Comparison of ENCODE assay signal across 8 mouse cellular contexts in genomic region chr3:88950576-88951326, GRCm38 (mm10). TPM values are rescaled to one million over a fixed set of nuclear protein-coding genes. Genes with fewer than 3 reads are reported as not detected.
DNase-seq lines count a peak whose midpoint lies in the region; ATAC-seq and TF ChIP-seq lines count a peak whose summit lies in the region.

Gene Ash1l, plus strand, starts transcription at chr3:88950622.
Gene Dap3, minus strand, starts transcription at chr3:88951181.

- no peaks in the 10 kb centered on the region for H3K9me3 ChIP-seq in G1E (replicated peaks)
- H3K9me3 ChIP-seq in forebrain, embryonic 16.5 days (ENCODE audit: control insufficient read depth, low read length), result no peaks in the 10 kb centered on the region
- H3K9me3 ChIP-seq in neural tube, embryonic 15.5 days (replicated peaks), result no peaks in the 10 kb centered on the region

- peaks cover 40% of the 10 kb centered on the region for H3K4me1 ChIP-seq in G1E (ENCODE audit: insufficient read depth, low read depth, low read length)
- H3K4me1 ChIP-seq in forebrain, embryonic 16.5 days (replicated peaks; ENCODE audit: control insufficient read depth, insufficient read depth, low read length), result peaks cover 36% of the 10 kb centered on the region
- H3K4me1 ChIP-seq in lung, adult 2 months (ENCODE audit: control insufficient read depth, insufficient read depth, low read length), result peaks cover 8% of the 10 kb centered on the region
- H3K4me1 ChIP-seq in neural tube, embryonic 15.5 days, result peaks cover 43% of the 10 kb centered on the region

- DNase-seq in G1E (ENCODE audit: low spot score), result peak; percentile 76
- peak; percentile 65 for DNase-seq in c-Kit-positive CD71-positive TER-119-positive erythroid progenitor cells, embryonic 14.5 days (ENCODE audit: low spot score)
- DNase-seq in heart, postnatal 25 days (ENCODE audit: low spot score), result peak; percentile 51
- peak; percentile 54 to 70 for DNase-seq in layer of hippocampus, adult 18-20 months (ENCODE audit: low spot score in 2 of 2)
- DNase-seq in lung, adult 2 months, result peak; percentile 86
- DNase-seq in thymus, postnatal 0 days (ENCODE audit: low spot score), result peak; percentile 86

- peak within 1 kb of the TSS; percentile 93 for H3K4me3 ChIP-seq in G1E (ENCODE audit: low read depth, low read length)
- H3K4me3 ChIP-seq in forebrain, embryonic 16.5 days (replicated peaks; ENCODE audit: low read length), result peak within 1 kb of the TSS; percentile 99
- peak within 1 kb of the TSS; percentile 92 for H3K4me3 ChIP-seq in lung, adult 2 months (replicated peaks; ENCODE audit: extremely low read depth, low read depth, low read length)
- peak within 1 kb of the TSS; percentile 92 for H3K4me3 ChIP-seq in neural tube, embryonic 15.5 days (replicated peaks)

- intact Hi-C loops in heart, postnatal 25 days (cut with DNase I), result no loop called here

- H3K36me3 ChIP-seq in G1E (replicated peaks), result peaks cover 31% of the 10 kb centered on the region
- no peaks in the 10 kb centered on the region for H3K36me3 ChIP-seq in forebrain, embryonic 16.5 days (ENCODE audit: control insufficient read depth, insufficient read depth)
- no peaks in the 10 kb centered on the region for H3K36me3 ChIP-seq in neural tube, embryonic 15.5 days

- peak; percentile 43 for ATAC-seq in G1E (ENCODE audit: extremely low read depth, insufficient number of reproducible peaks, low FRiP score, poor library complexity, severe bottlenecking)
- peak; percentile 79 for ATAC-seq in forebrain, embryonic 16.5 days
- ATAC-seq in neural tube, embryonic 15.5 days (ENCODE audit: low FRiP score), result peak; percentile 83

- peak within 1 kb of the TSS; percentile 96 for H3K9ac ChIP-seq in forebrain, embryonic 16.5 days (replicated peaks; ENCODE audit: low read depth, low read length)
- H3K9ac ChIP-seq in neural tube, embryonic 15.5 days (replicated peaks), result peak within 1 kb of the TSS; percentile 95

- TF ChIP-seq POLR2A in lung, adult 2 months (IDR thresholded peaks at IDR 0.05; ENCODE audit: borderline replicate concordance, extremely low read depth, low read depth, low read length), result 0 out of 2 replicates have a peak, but pooled peaks have one; percentile 12

- peak within 1 kb of the TSS; percentile 76 for H3K4me2 ChIP-seq in forebrain, embryonic 16.5 days (ENCODE audit: low read length)
- H3K4me2 ChIP-seq in neural tube, embryonic 15.5 days, result peak within 1 kb of the TSS; percentile 62

- TF ChIP-seq CTCF in G1E (IDR thresholded peaks at IDR 0.05; ENCODE audit: low read depth, low read length), result no peak
- no peak for TF ChIP-seq CTCF in lung, adult 2 months (IDR thresholded peaks at IDR 0.05; ENCODE audit: insufficient read depth, low read length)

- WGBS in forebrain, embryonic 16.5 days, result under 1% methylated on average over 35 of the region's 64 CpGs
- under 1% methylated on average over 33 of the region's 64 CpGs for WGBS in lung, adult 2 months
- WGBS in neural tube, embryonic 15.5 days, result 1% methylated on average over 33 of the region's 64 CpGs

- peak within 1 kb of the TSS; percentile 99 for H3K27ac ChIP-seq in forebrain, embryonic 16.5 days (ENCODE audit: low read length)
- H3K27ac ChIP-seq in neural tube, embryonic 15.5 days (replicated peaks), result peak within 1 kb of the TSS; percentile 100

- H3K27me3 ChIP-seq in G1E (ENCODE audit: insufficient read depth, low read length), result no peaks in the 10 kb centered on the region
- H3K27me3 ChIP-seq in forebrain, embryonic 16.5 days (replicated peaks; ENCODE audit: control insufficient read depth, insufficient read depth, low read length), result no peaks in the 10 kb centered on the region
- H3K27me3 ChIP-seq in neural tube, embryonic 15.5 days (replicated peaks), result no peaks in the 10 kb centered on the region

RNA-seq across cellular contexts. Expression of gene Ash1l, which starts in this region (rescaled TPM):
- total RNA-seq in G1E (2014; fragmentation: Nextera tagmentation) (67.0 and 69.0 TPM in 2 replicates), G1E (2017) (19.5 and 24.3 TPM in 2 replicates)
- 2.7 and 3.7 TPM in 2 replicates for polyA plus RNA-seq in G1E (2012)
- polyA plus RNA-seq in forebrain, embryonic 16.5 days (2015; fragmentation: Nextera tagmentation; extraction: Ambion mirVana), result 22.6 and 24.6 TPM in 2 replicates
- 10 to 100 TPM; 32.0 to 37.0 TPM for total RNA-seq in heart, postnatal 25 days (2021)
- 10 to 100 TPM; 85.4 to 89.7 TPM for total RNA-seq in layer of hippocampus, adult 18-20 months (2021)
- polyA plus RNA-seq in lung, adult 2 months (2012; rRNA removed), result 7.4 and 11.7 TPM in 2 replicates
- 19.1 and 19.4 TPM in 2 replicates for polyA plus RNA-seq in neural tube, embryonic 15.5 days (2015; fragmentation: Nextera tagmentation; extraction: Ambion mirVana)
- 11.8 and 17.2 TPM in 2 replicates for polyA plus RNA-seq in thymus, postnatal 0 days (2015; fragmentation: Nextera tagmentation; extraction: Ambion mirVana)

RNA-seq across cellular contexts. Expression of gene Dap3, which starts in this region (rescaled TPM):
- total RNA-seq in G1E (2014; fragmentation: Nextera tagmentation), result 77.9 and 106 TPM in 2 replicates
- 141 and 157 TPM in 2 replicates for total RNA-seq in G1E (2017)
- 99.4 and 157 TPM in 2 replicates for polyA plus RNA-seq in G1E (2012)
- polyA plus RNA-seq in forebrain, embryonic 16.5 days (2015; fragmentation: Nextera tagmentation; extraction: Ambion mirVana), result 161 and 168 TPM in 2 replicates
- total RNA-seq in heart, postnatal 25 days (2021), result 100 to 1,000 TPM; 138 to 145 TPM
- 100 to 1,000 TPM; 111 to 118 TPM for total RNA-seq in layer of hippocampus, adult 18-20 months (2021)
- 23.5 and 28.9 TPM in 2 replicates for polyA plus RNA-seq in lung, adult 2 months (2012; rRNA removed)
- 144 TPM in 2 replicates for polyA plus RNA-seq in neural tube, embryonic 15.5 days (2015; fragmentation: Nextera tagmentation; extraction: Ambion mirVana)
- 242 and 244 TPM in 2 replicates for polyA plus RNA-seq in thymus, postnatal 0 days (2015; fragmentation: Nextera tagmentation; extraction: Ambion mirVana)

Comparison
In these comparisons a context has a peak if more than half of its experiments do, and no peak if none do; other contexts are left out.
1. Peak in every context shown above with its lines: DNase-seq, ATAC-seq, H3K4me3 ChIP-seq and H3K27ac ChIP-seq.